28 mouse cellular contexts compared by ENCODE assay signal in genomic region chr10:4250681-4251080, GRCm38 (mm10). TPM values are rescaled to one million over a fixed set of nuclear protein-coding genes. Genes with fewer than 3 reads are reported as not detected.
A peak's percentile ranks its signal among the peaks of the same experiment; 100 is the strongest.
DNase-seq lines count a peak whose midpoint lies in the region; ATAC-seq and TF ChIP-seq lines count a peak whose summit lies in the region.
"Had no signal": no experiment of that assay in that cellular context is flagged by ENCODE, and none has a peak within 500 bp of the region (broad histone marks: within the 10 kb centered on the region; RNA-seq: fewer than 3 reads in every experiment).

No protein-coding gene starts in this region.

- no peaks in the 10 kb centered on the region for H3K9me3 ChIP-seq in ES-E14 (ENCODE audit: control insufficient read depth, insufficient read depth, low read depth, low read length)
- H3K9me3 ChIP-seq in liver, postnatal 0 days (ENCODE audit: low read length): no peaks in the 10 kb centered on the region
- H3K9me3 ChIP-seq in heart, embryonic 12.5 days (replicated peaks): no peaks in the 10 kb centered on the region
- H3K9me3 ChIP-seq: embryonic facial prominence, embryonic 15.5 days; forebrain, embryonic 10.5 days; limb, embryonic 10.5 days; midbrain, embryonic 10.5 days; neural tube, embryonic 12.5 days had no signal

- TF ChIP-seq EP300 in liver, postnatal 0 days (IDR thresholded peaks at IDR 0.05; ENCODE audit: low read depth): no peak

- TF ChIP-seq CTCF in liver, postnatal 0 days (IDR thresholded peaks at IDR 0.05; ENCODE audit: low read depth): no peak

- peaks cover 20 to 37% of the 10 kb centered on the region in 2 experiments; a peak in 3 of 4 replicates for H3K4me1 ChIP-seq in ES-E14 (ENCODE audit: control insufficient read depth in 2 of 2, insufficient read depth in 2 of 2, low read length in 2 of 2, poor library complexity in 1 of 2)
- no peaks in the 10 kb centered on the region; the same call in 1 of the 2 replicates for H3K4me1 ChIP-seq in liver, postnatal 0 days (ENCODE audit: insufficient read depth)
- no peaks in the 10 kb centered on the region for H3K4me1 ChIP-seq in heart, embryonic 12.5 days (replicated peaks)
- H3K4me1 ChIP-seq: embryonic facial prominence, embryonic 15.5 days; limb, embryonic 10.5 days had no signal

- peak overlapping the region; percentile 83 for H3K27ac ChIP-seq in ES-E14 (ENCODE audit: insufficient read depth, low read depth, low read length, poor library complexity, severe bottlenecking)
- no peak overlapping the region for H3K27ac ChIP-seq in liver, postnatal 0 days (ENCODE audit: low read depth)
- no peak overlapping the region for H3K27ac ChIP-seq in heart, embryonic 12.5 days (ENCODE audit: poor library complexity, severe bottlenecking)
- H3K27ac ChIP-seq: embryonic facial prominence, embryonic 15.5 days; forebrain, embryonic 10.5 days; hindbrain, embryonic 14.5 days; left cerebral cortex, adult 2 months; limb, embryonic 10.5 days; midbrain, embryonic 10.5 days; neural tube, embryonic 12.5 days had no signal

- in situ Hi-C loops in ES-E14 (cut with MboI; ENCODE audit: low sequenced_read_pairs in 2 of 2, unreplicated experiment in 2 of 2): no loop called here

- H3K36me3 ChIP-seq in ES-E14 (ENCODE audit: control insufficient read depth, insufficient read depth, low read length, poor library complexity, severe bottlenecking): no peaks in the 10 kb centered on the region
- no peaks in the 10 kb centered on the region for H3K36me3 ChIP-seq in liver, postnatal 0 days (replicated peaks; ENCODE audit: insufficient read depth, low read length)
- H3K36me3 ChIP-seq in heart, embryonic 12.5 days: no peaks in the 10 kb centered on the region
- H3K36me3 ChIP-seq: embryonic facial prominence, embryonic 15.5 days; forebrain, embryonic 10.5 days; limb, embryonic 10.5 days; midbrain, embryonic 10.5 days; neural tube, embryonic 12.5 days had no signal

- no peak overlapping the region for H3K4me3 ChIP-seq in ES-E14 (ENCODE audit: insufficient read depth in 1 of 2, low read depth in 1 of 2, low read length in 2 of 2, poor library complexity in 1 of 2, severe bottlenecking in 1 of 2)
- no peak overlapping the region for H3K4me3 ChIP-seq in liver, postnatal 0 days (ENCODE audit: low read depth, low read length)
- no peak overlapping the region for H3K4me3 ChIP-seq in heart, embryonic 12.5 days
- H3K4me3 ChIP-seq: embryonic facial prominence, embryonic 15.5 days; forebrain, embryonic 10.5 days; left cerebral cortex, adult 2 months; limb, embryonic 10.5 days; midbrain, embryonic 10.5 days; neural tube, embryonic 12.5 days had no signal

- H3K4me2 ChIP-seq in liver, postnatal 0 days (ENCODE audit: low read depth, low read length): no peak overlapping the region
- no peak overlapping the region for H3K4me2 ChIP-seq in heart, embryonic 12.5 days
- H3K4me2 ChIP-seq: embryonic facial prominence, embryonic 15.5 days; heart, embryonic 11.5 days; hindbrain, embryonic 14.5 days; neural tube, embryonic 12.5 days had no signal

- peak; percentile 56 for ATAC-seq in granulocyte monocyte progenitor cell, adult 5-6 weeks (replicated peaks; ENCODE audit: poor library complexity, severe bottlenecking)
- ATAC-seq in liver, postnatal 0 days: peak; percentile 71
- ATAC-seq in heart, embryonic 12.5 days (ENCODE audit: insufficient number of reproducible peaks, low FRiP score): no peak
- ATAC-seq: forebrain, postnatal 0 days had no signal

- DNase-seq in 3T3-L1 (ENCODE audit: low read depth, low spot score) (peak; percentile 33), ES-E14 (ENCODE audit: low read depth, low spot score) (no peak)
- DNase-seq in liver, postnatal 0 days: peak; percentile 34
- no peak for DNase-seq in cerebellum, adult 9-11 months
- DNase-seq in adrenal gland, postnatal 25 days: no peak
- DNase-seq in cerebellum, postnatal 4 days (ENCODE audit: low spot score in 2 of 2): no peak
- DNase-seq: adrenal gland, adult 8-10 months; cerebellum, adult 11 months; cerebellum, postnatal 14 days; embryo, embryonic 11 days; forebrain, postnatal 0 days; heart, postnatal 36 days; kidney, adult 9 months; kidney, postnatal 36 days; layer of hippocampus, adult 9-11 months; lung, postnatal 4 days; right cerebral cortex, adult 18-20 months; thymus, postnatal 4 days had no signal

- 38% methylated on average over 3 of the region's 3 CpGs for WGBS in liver, postnatal 0 days (ENCODE audit: insufficient replicate concordance)
- 74% methylated on average over 3 of the region's 3 CpGs for WGBS in heart, embryonic 12.5 days

- H3K27me3 ChIP-seq in liver, postnatal 0 days (ENCODE audit: insufficient read depth, low read length): no peaks in the 10 kb centered on the region
- no peaks in the 10 kb centered on the region for H3K27me3 ChIP-seq in heart, embryonic 12.5 days (replicated peaks)
- H3K27me3 ChIP-seq: embryonic facial prominence, embryonic 15.5 days; neural tube, embryonic 12.5 days had no signal

- H3K9ac ChIP-seq in ES-E14 (ENCODE audit: insufficient read depth, low read depth, low read length, poor library complexity, severe bottlenecking): no peak overlapping the region
- no peak overlapping the region for H3K9ac ChIP-seq in liver, postnatal 0 days (replicated peaks)
- no peak overlapping the region for H3K9ac ChIP-seq in heart, embryonic 12.5 days
- H3K9ac ChIP-seq: embryonic facial prominence, embryonic 15.5 days; forebrain, postnatal 0 days; hindbrain, embryonic 14.5 days; neural tube, embryonic 12.5 days had no signal

TF ChIP-seq in ES-E14, 5 proteins besides CTCF, POLR2A, EP300 and RAD21:
- TF ChIP-seq ZNF384 (IDR thresholded peaks at IDR 0.05; ENCODE audit: low read depth, low read length): 0 out of 2 replicates have a peak, but pooled peaks have one; percentile 3
- no peak for TF ChIP-seq ZC3H11A (IDR thresholded peaks at IDR 0.05; ENCODE audit: borderline replicate concordance, low read depth, low read length)
TF ChIP-seq in ES-E14: peak in this region for 1.

RNA-seq across cellular contexts. Expression of gene Akap12, which starts 15.5 kb away (rescaled TPM):
- total RNA-seq in ES-E14 (2012; rRNA removed): 346 and 466 TPM in 2 replicates
- 0.43 TPM in 1 of 2 replicates, not detected in the other for total RNA-seq in granulocyte monocyte progenitor cell, adult 5-6 weeks (2014; fragmentation: Nextera tagmentation)
- total RNA-seq in granulocyte monocyte progenitor cell, adult 5-6 weeks (2017): 0.39 TPM in 1 of 2 replicates, not detected in the other
- polyA plus RNA-seq in liver, postnatal 0 days (2015; fragmentation: Nextera tagmentation; extraction: Ambion mirVana): 3.4 and 3.9 TPM in 2 replicates
- polyA plus RNA-seq in heart, embryonic 12.5 days (2016; fragmentation: Nextera tagmentation; extraction: Ambion mirVana): 52.6 and 54.2 TPM in 2 replicates
- total RNA-seq in adrenal gland, postnatal 25 days (2021): 18.0 and 18.6 TPM in 2 replicates

Comparison
In these comparisons a context has a peak if more than half of its experiments do, and no peak if none do; other contexts are left out.
1. DNase-seq: peak in 3T3-L1 (single experiment) and liver, postnatal 0 days (single experiment); none in ES-E14 (single experiment), cerebellum, adult 9-11 months (single experiment), adrenal gland, postnatal 25 days (single experiment) and cerebellum, postnatal 4 days (0 of 2).
2. RNA of gene Akap12, which starts 15.5 kb away (total RNA-seq): 346 to 466 TPM in ES-E14 and 18.0 to 18.6 TPM in adrenal gland, postnatal 25 days; 0.39 to 0.43 TPM in granulocyte monocyte progenitor cell, adult 5-6 weeks; every median in the first group is over 10 times any median in the second.